Mouse (Mus musculus): ENCODE results near the gene Gng12.
A peak's percentile ranks its signal among the peaks of the same experiment; 100 is the strongest.

- TF ChIP-seq CTCF (IDR thresholded peaks at IDR 0.05; ENCODE audit: control insufficient read depth, insufficient read depth, insufficient read length): peak; percentile 6
- no peak for TF ChIP-seq USF1 (IDR thresholded peaks at IDR 0.05; ENCODE audit: low read depth)
- TF ChIP-seq MYOD1 (IDR thresholded peaks at IDR 0.05; ENCODE audit: control insufficient read depth, insufficient read length, low read depth): no peak
Measured at GRCm38 (mm10) chr6:66962582-66963043, 66.4 kb downstream of the Gng12 start.

Data from C2C12 (cell line).